Mouse (Mus musculus) G1E (cell line): ENCODE measurements around the gene Nfyc. TPM values are rescaled to one million over a fixed set of nuclear protein-coding genes. Genes with fewer than 3 reads are reported as not detected.

Experiments
- ATAC-seq: 2 replicates; pipeline ENCODE4 v1.8.0; 2016; ENCODE audit warnings: mild to moderate bottlenecking; ENCODE audit not compliant: insufficient number of reproducible peaks, poor library complexity, low FRiP score, severe bottlenecking; ENCODE audit errors: extremely low read depth
- DNase-seq: peaks from one replicate; pipeline ENCODE4 v3.0.0; 2012; ENCODE audit warnings: low spot score
- H3K27me3 ChIP-seq: 2 replicates; pipeline ENCODE4 v1.6.1; 2012; ENCODE audit warnings: mild to moderate bottlenecking, low read length, inconsistent platforms; ENCODE audit not compliant: insufficient read depth
- H3K36me3 ChIP-seq: replicated peaks from 2 replicates; pipeline ENCODE3; 2012; ENCODE audit warnings: mild to moderate bottlenecking, inconsistent platforms
- H3K4me1 ChIP-seq: 2 replicates; pipeline ENCODE4 v1.6.1; 2012; ENCODE audit warnings: low read depth, low read length, inconsistent platforms, mixed read lengths; ENCODE audit not compliant: insufficient read depth
- H3K4me3 ChIP-seq: 2 replicates; pipeline ENCODE4 v1.5.1; 2012; ENCODE audit warnings: low read depth, mild to moderate bottlenecking, inconsistent platforms, low read length, moderate library complexity, mixed read lengths
- H3K9me3 ChIP-seq: replicated peaks from 2 replicates; pipeline ENCODE4 v1.6.1; 2012; ENCODE audit warnings: inconsistent platforms
- CTCF ChIP-seq: IDR thresholded peaks from 2 replicates; pipeline ENCODE4 v1.5.1; 2012; ENCODE audit warnings: low read depth, low read length, inconsistent platforms, mixed read lengths
- GATA1 ChIP-seq: IDR thresholded peaks from 2 replicates; pipeline ENCODE4 v1.6.1; 2012; ENCODE audit warnings: borderline replicate concordance, low read length, inconsistent platforms, mixed read lengths
- GATA2 ChIP-seq: IDR thresholded peaks from 2 replicates; pipeline ENCODE4 v1.6.1; 2012; ENCODE audit warnings: low read depth, low read length, inconsistent platforms, borderline replicate concordance
- POLR2AphosphoS5 ChIP-seq: IDR thresholded peaks from 2 replicates; pipeline ENCODE4 v1.6.1; 2012; ENCODE audit warnings: low read depth, low read length, inconsistent platforms; ENCODE audit not compliant: insufficient replicate concordance
- TAL1 ChIP-seq: conservative IDR thresholded peaks from 2 replicates; pipeline ENCODE4 v1.6.1; 2012; ENCODE audit warnings: low read depth, low read length, inconsistent platforms, mixed read lengths
- polyA plus RNA-seq: library from polyadenylated mRNA; stranded (reverse); fragments of >175 nt; gene quantifications from 2 replicates; pipeline ENCODE4 v1.2.3, GENCODE M21; 2012
- total RNA-seq, 2 experiments: library from RNA; stranded (forward) in 1 of 2; stranded (reverse) in 1 of 2; fragments of 200-1000 nt in 1 of 2; fragments of >200 nt in 1 of 2; fragmentation: Nextera tagmentation in 1 of 2; gene quantifications; 2 replicates each; pipeline ENCODE4 v1.2.3; 2014 to 2017

Gene Nfyc
- total and polyA plus RNA-seq, 3 experiments, result 35.8 to 90.7 (median 80.1) TPM

GRCm38 (mm10) chr4:120841342-120841741, 10.0 kb upstream of the Nfyc start:
- Histone ChIP-seq H3K4me1 (peaks cover 37% of the 10 kb centered on the region), H3K27me3 (no peaks in the 10 kb centered on the region), H3K4me3 (no peak overlapping the region), H3K9me3 (no peaks in the 10 kb centered on the region), H3K36me3 (no peaks in the 10 kb centered on the region)
- DNase-seq, result no peak
- no peak for ATAC-seq
- TF ChIP-seq TAL1 (no peak), GATA2 (no peak), POLR2AphosphoS5 (no peak), CTCF (no peak), GATA1 (no peak)

GRCm38 (mm10) chr4:120830767-120831166, 605 bp downstream of the Nfyc start:
- Histone ChIP-seq H3K9me3 (no peaks in the 10 kb centered on the region), H3K27me3 (no peaks in the 10 kb centered on the region), H3K36me3 (no peaks in the 10 kb centered on the region), H3K4me1 (peaks cover 11% of the 10 kb centered on the region), H3K4me3 (no peak overlapping the region)
- TF ChIP-seq GATA2, result no peak
- TF ChIP-seq CTCF, result no peak
- no peak for TF ChIP-seq GATA1
- TF ChIP-seq TAL1, result no peak
- no peak for TF ChIP-seq POLR2AphosphoS5
- ATAC-seq (no peak), DNase-seq (no peak)

GRCm38 (mm10) chr4:120826418-120826817, 5.0 kb downstream of the Nfyc start:
- DNase-seq (no peak), ATAC-seq (no peak)
- Histone ChIP-seq H3K9me3 (no peaks in the 10 kb centered on the region), H3K36me3 (peaks cover 9% of the 10 kb centered on the region), H3K4me1 (peaks cover 30% of the 10 kb centered on the region), H3K4me3 (peak overlapping the region; percentile 85; the same call in 1 of the 2 replicates), H3K27me3 (no peaks in the 10 kb centered on the region)
- no peak for TF ChIP-seq GATA2
- no peak for TF ChIP-seq TAL1
- TF ChIP-seq POLR2AphosphoS5, result no peak
- no peak for TF ChIP-seq GATA1
- TF ChIP-seq CTCF, result no peak

DNA sequence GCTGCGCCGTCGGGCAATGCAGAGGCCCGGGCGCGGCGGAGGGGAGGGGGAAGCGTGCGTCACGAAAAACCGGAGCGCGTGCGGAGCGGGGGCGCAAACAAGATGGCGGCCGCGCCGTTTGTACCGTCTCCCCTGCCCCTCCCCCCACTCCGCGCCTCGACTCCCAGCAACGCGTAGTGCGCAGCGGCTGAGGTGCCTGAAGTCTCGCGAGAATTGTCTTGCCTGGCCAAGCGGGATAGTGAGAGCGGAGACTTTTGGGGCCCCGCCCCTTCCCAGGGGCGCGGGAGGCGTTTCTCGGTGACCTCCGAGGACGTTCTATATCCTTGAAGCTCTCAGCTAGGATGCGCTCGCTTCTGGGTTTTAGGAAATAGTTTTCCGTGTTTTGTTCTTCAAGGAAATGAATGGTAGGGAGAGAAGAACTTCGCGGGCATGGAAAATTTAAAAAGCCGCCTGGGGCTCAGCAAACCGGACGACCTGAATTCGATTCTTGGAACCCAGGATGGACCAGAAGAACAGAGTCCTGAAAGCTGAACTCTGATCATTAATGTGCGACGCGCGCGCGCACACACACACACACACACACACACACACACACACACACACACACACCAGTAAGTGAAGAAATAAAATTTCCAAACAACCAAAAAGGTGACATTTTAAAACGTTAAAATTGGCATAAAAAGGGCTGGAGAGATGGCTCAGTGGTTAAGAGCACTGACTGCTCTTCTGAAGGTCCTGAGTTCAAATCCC, 5.6 kb downstream of the Nfyc start:
- DNase-seq (peak; percentile 89), ATAC-seq (peak; percentile 90)
- Histone ChIP-seq H3K27me3 (no peaks in the 10 kb centered on the region), H3K4me1 (peaks cover 31% of the 10 kb centered on the region), H3K4me3 (peak overlapping the region; percentile 85), H3K9me3 (no peaks in the 10 kb centered on the region), H3K36me3 (peaks cover 11% of the 10 kb centered on the region)
- TF ChIP-seq TAL1, result no peak
- no peak for TF ChIP-seq GATA2
- TF ChIP-seq GATA1, result no peak
- TF ChIP-seq POLR2AphosphoS5, result no peak
- TF ChIP-seq CTCF, result no peak

DNA sequence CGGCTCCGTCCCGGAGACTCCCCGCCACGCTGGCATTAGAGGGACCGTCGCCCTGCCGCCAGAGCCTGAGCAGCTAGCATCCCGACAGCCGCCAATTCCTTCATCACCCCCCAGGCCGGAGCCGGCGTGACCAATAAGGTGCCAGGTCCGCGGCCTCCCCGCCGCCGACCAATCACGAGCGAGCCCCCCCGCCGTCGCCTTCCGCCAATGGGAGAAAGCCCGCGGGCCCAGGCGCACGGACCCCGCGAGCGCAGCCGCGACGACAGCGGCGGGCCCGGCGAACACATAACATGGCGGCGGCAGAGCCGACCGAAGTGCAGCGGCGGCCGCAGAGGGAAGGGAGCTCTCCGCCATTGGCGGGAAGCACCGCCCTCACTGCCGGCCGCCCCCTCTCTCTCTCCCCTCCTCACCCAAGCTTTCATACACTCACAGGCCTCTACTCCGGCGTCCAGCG, 6.2 kb downstream of the Nfyc start:
- Histone ChIP-seq H3K4me1 (peaks cover 31% of the 10 kb centered on the region), H3K9me3 (no peaks in the 10 kb centered on the region), H3K27me3 (no peaks in the 10 kb centered on the region), H3K4me3 (peak overlapping the region; percentile 85), H3K36me3 (peaks cover 14% of the 10 kb centered on the region)
- TF ChIP-seq POLR2AphosphoS5 (no peak), GATA2 (no peak), TAL1 (no peak), CTCF (no peak), GATA1 (no peak)
- ATAC-seq (peak; percentile 68), DNase-seq (peak; percentile 97)

- no peak for TF ChIP-seq GATA1
- TF ChIP-seq CTCF, result no peak
- no peak for TF ChIP-seq TAL1
- no peak for TF ChIP-seq POLR2AphosphoS5
- TF ChIP-seq GATA2, result no peak
- no peaks in the 10 kb centered on the region for H3K27me3 ChIP-seq
- H3K4me3 ChIP-seq, result no peak overlapping the region
- H3K4me1 ChIP-seq, result peaks cover 41% of the 10 kb centered on the region
- no peak for ATAC-seq
- H3K36me3 ChIP-seq, result peaks cover 23% of the 10 kb centered on the region
- no peak for DNase-seq
- no peaks in the 10 kb centered on the region for H3K9me3 ChIP-seq
Observed at GRCm38 (mm10) chr4:120822191-120822911, 9.0 kb downstream of the Nfyc start.
